Mouse (Mus musculus) gastrocnemius, postnatal 36 days (tissue): ENCODE measurements around the gene Ugt2a1. TPM values are rescaled to one million over a fixed set of nuclear protein-coding genes. Genes with fewer than 3 reads are reported as not detected.
"Not testable (repeated sequence)": the region's sequence is repeated elsewhere in the genome, so short reads cannot be mapped to it uniquely, and the experiment has no call there.

Experiments
- DNase-seq, 2 experiments: peaks; one replicate each; pipeline ENCODE4 v3.0.0; 2022
- intact Hi-C: fragments of 180-260 bp; cut with DNase I; formaldehyde crosslinking; loops from one replicate; pipeline ENCODE4 v1.15.1; 2025
- long read RNA-seq, 2 experiments: library from polyadenylated mRNA; stranded (forward); transcript quantifications; one replicate each; pipeline ENCODE4 v2.0.0; 2021
- total RNA-seq, 2 experiments: library from RNA; stranded (reverse); gene quantifications; 2 replicates each; pipeline ENCODE4 v1.2.3; 2021

Ugt2a1 gene
- total RNA-seq, result not detected
- long read RNA-seq, experiment 1, result 0 reads
- long read RNA-seq, experiment 2, result 0 reads

DNA sequence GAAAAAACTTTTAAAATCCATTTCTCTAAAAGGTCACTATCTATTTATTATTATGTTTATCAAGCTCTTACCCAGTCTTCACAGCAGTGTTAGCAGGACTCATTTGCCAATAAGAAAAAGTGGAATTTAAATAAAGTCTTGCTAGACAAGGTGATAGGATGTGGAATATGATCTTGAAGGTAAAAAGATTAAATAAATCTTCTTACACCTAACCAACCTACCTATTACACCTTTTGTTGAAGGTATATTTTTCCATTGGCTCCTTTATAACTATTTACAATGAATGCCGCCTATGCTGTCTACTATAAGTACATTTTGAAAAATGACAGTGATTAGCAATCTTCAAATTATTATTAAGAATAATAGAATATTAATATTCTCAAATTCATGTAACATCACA is at the start of gene Ugt2a1:
Gene Ugt2a1, minus strand, starts transcription at position 101 of the 400 bp plus-strand sequence.
- no peak for DNase-seq
- intact Hi-C loops, result no loop called here

GRCm38 (mm10) chr5:87538111-87538510 is 47.4 kb upstream of the Ugt2a1 start, which contains the start of gene Sult1b1:
TSS of gene Sult1b1 (minus strand) at chr5:87538195.
- no peak for DNase-seq
- intact Hi-C loops, result no loop called here

DNA sequence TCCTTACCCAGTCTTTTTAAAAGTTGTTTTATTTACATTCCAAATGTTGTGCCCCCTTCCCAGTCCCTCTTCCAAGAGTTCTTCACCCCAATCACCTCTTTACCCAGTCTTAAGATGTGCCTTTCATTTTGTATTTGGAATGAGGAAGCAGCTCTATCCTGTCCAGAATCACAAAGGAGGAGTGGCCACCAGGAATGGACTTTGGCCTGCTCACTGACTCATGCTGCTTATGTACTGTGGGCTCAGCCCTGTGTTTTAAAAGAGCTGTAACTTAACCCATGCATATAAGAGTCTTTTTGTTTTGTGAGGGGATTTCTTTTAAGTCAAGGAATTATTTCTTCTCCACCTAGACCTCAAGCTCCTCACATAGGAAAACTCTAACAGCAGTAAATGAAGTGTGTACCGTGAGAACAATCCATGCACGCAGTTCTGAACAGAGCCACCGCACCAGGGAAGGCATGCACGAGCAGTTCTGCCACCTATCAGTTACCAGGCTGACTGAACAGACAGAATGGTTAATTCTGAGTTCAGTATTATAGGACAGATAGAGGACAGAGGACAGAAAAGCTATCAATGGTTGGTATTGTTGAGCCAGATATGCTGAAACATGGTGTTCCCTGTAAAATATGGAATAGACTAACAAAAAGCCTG is 45.4 kb upstream of the Ugt2a1 start:
- intact Hi-C loops, result no loop called here
- DNase-seq, result no peak

- intact Hi-C loops, result no loop called here
- no peak for DNase-seq
Observed at GRCm38 (mm10) chr5:87532288-87532687, 41.6 kb upstream of the Ugt2a1 start.

DNA sequence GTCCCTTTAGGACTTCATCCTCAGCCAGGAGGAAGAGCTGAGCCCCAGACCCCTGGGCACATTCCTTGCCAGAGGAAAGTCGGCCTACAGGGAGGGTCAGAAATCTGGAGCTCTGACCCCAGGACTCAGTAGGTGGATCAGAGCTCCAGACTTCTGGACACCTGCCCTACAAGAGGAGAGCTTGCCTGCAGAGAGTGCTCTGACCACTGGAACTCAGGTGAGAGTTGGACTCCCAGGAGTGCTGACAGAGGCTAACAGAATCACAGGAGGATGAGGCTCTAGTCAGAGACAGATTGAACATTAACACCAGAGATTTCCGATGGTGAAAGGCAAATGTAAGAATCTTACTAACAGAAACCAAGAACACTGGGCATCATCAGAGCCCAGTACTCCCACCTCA is 32.9 kb upstream of the Ugt2a1 start:
- intact Hi-C loops, DNase-seq: not testable (repeated sequence)

DNA sequence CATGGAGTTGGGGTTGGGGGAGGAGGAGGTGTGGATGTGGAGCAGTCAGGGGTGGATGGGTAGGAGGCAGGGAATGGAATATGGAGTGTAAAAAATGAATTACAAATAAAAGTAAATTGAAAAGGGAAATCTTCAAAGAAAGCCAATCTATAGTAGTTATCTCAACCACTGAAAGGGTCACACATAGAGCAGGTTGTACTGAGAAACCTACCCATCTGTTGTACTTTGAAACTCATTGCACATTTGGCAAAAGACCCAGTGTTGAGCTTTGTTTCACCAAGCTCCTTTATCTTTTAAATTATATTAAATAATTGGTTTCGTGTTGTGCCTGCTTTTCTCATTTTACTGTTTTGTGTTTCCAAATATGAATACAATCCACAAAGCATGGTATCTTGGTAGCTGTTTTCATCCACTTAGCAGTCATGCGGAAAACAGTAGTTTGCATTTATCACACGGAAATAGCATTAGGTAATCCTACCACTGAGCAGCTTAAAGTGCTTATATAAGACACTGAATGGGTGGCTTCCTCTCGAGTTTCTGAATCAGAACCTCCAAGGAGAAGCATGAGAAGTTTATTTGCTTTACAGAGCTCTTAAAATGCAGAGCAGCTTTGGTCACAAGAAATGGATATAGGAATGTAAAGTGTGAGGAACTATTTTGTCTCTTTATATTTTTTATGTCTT is 15.2 kb upstream of the Ugt2a1 start:
- no peak for DNase-seq
- intact Hi-C loops, result no loop called here

GRCm38 (mm10) chr5:87502687-87503086 is 12.0 kb upstream of the Ugt2a1 start:
- intact Hi-C loops, result no loop called here
- DNase-seq, result no peak

DNA sequence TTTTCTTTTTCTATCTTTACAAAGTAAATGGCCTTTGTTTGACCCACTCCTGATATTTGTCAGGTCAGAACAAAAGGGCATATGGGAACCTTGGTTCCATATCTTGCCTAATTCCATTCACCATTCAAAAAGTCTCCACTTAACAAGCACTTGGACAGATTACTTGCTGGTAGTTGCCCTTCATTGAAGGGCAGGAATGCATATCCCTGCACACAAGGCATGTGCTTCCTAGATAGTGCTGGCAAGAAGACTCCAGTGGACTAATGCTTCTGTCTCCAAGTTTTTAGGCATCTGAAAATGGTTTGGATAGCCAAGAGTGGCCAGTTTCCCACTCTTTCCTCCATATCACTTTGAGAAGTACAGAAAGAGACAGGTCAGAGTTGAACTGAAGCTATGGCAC is 8.7 kb upstream of the Ugt2a1 start:
- DNase-seq, result no peak
- intact Hi-C loops, result no loop called here

- intact Hi-C loops, result no loop called here
- no peak for DNase-seq
Observed at GRCm38 (mm10) chr5:87498936-87499335, 8.3 kb upstream of the Ugt2a1 start.

- intact Hi-C loops, result not testable (repeated sequence)
Observed at GRCm38 (mm10) chr5:87486706-87487105, 4.0 kb downstream of the Ugt2a1 start, which contains the start of gene Gm43638. TSS of gene Gm43638 (minus strand) at chr5:87486806.

DNA sequence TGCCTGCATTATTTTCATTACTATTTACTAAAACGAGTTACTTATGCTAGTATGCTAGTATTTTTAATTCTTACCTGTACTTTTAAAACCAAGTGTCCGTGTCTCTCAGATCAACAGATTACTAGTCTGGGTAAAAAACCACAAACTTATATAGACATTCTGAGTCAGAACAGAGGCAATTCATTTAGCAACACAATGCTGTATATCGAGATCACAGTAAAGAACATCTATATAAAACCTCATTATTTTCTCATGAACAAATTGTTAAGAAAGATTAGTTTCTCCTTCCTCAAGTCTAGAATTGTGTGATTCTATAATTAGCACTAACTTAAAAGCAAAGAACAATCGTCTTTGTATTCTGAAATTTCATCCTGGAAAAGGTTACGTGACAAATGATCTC is 8.5 kb downstream of the Ugt2a1 start, which contains the start of gene Ugt2a2:
Gene Ugt2a2, minus strand, starts transcription at position 101 of the 400 bp plus-strand sequence.
- intact Hi-C loops, result no loop called here
- DNase-seq, result no peak

More at GRCm38 (mm10) chr5:87486706-87487105, 4.0 kb downstream of the Ugt2a1 start, which contains the start of gene Gm43638:
- not testable (repeated sequence) for DNase-seq

- DNase-seq, result no peak
- intact Hi-C loops, result no loop called here
Observed at GRCm38 (mm10) chr5:87458810-87459209, 31.9 kb downstream of the Ugt2a1 start.

DNA sequence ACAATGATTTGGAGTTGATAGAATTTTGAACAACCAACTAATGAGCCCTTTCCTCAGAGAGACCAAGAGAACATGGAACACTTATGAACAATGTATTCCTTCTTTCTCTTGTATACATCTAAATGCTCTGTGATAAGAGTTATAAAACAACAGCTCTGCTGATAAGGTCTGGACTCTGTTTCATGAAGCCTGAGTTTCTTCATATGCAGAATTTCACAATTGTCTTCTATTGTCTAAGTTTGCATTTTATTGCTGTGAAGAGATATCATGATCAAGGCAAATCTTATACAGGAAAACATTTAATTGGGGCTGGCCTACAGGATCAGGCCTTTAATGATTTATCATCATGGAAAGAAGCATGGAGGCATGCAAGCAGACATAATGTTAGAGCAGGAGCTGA is 33.0 kb downstream of the Ugt2a1 start:
- DNase-seq, result no peak
- intact Hi-C loops, result no loop called here

- DNase-seq, result no peak
- intact Hi-C loops, result no loop called here
Observed at GRCm38 (mm10) chr5:87456216-87456850, 34.3 kb downstream of the Ugt2a1 start.

GRCm38 (mm10) chr5:87455519-87455918 is 35.2 kb downstream of the Ugt2a1 start:
- DNase-seq, result no peak
- intact Hi-C loops, result no loop called here

DNA sequence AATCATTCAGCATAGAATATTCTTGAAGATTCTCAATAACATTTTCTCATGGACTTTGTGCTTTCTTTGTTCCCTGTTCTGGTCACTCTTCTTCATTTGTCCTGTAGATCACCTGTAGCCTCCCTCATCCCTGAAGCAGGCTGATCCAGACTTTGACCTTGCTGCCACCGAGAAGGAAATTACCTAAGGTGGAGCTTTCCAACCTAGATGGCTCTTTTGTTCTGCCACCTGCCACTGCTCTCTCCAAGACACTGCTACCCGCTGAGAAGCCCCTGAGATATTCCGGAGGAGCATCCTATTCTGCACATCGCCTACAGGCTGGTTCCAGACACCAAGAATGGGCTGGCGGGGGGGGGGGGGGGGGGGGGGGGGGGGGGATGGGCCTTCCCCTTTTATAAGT is 38.2 kb downstream of the Ugt2a1 start:
- DNase-seq, intact Hi-C loops: not testable (repeated sequence)

DNA sequence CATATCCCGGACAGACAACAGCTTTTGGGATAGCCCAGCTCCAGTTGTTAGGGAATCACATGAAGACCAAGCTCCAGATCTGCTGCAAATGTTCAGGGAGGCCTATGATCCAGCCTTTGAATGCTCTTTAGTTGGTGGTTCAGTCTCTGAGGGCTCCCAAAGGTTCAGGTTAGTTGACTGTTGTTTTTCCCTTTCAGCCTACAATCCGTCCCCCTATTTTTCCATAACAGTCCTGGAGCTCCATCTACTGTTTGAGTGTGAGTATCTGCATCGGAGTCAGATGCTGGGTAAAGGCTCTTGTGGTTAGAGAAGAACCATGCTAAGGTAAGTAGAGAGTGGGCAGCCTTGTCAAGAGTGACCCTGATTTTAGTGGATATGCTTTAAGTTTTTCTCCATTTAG is 54.4 kb downstream of the Ugt2a1 start:
- intact Hi-C loops, result no loop called here
- no peak for DNase-seq

GRCm38 (mm10) chr5:87425676-87426075 is 65.0 kb downstream of the Ugt2a1 start:
- DNase-seq, result no peak
- intact Hi-C loops, result no loop called here

DNA sequence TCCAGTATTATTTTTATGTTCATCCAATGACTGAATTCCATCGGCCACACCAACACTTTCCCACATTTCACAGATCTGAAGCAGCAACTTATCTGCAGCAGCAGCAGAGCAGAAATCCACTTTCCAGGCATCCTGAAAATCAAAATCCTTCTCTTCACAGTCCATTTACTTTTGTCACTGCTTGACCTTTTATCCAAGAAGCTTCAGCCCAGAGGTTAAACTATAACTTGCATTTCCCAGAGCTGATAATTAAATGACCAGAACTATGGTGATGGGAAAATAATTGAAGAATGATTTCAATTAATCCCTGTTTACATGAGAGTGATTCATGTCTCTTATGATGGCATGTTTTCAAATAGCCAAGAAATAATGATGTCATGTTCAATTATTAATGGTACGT is 66.6 kb downstream of the Ugt2a1 start, which contains the start of gene Ugt2b38:
Gene Ugt2b38, minus strand, starts transcription at position 163 of the 400 bp plus-strand sequence.
- intact Hi-C loops, DNase-seq: not testable (repeated sequence)
